Mouse (Mus musculus) C2C12 (cell line): ENCODE data around the gene Shank3.

Experiments used
- CTCF ChIP-seq: IDR thresholded peaks from one replicate; pipeline ENCODE4 v1.5.1; 2011; ENCODE audit not compliant: control insufficient read depth, insufficient read depth, insufficient read length
- USF1 ChIP-seq: IDR thresholded peaks from one replicate; pipeline ENCODE4 v1.6.1; 2011; ENCODE audit warnings: low read depth, mild to moderate bottlenecking, control low read depth, moderate library complexity

- TF ChIP-seq USF1, result no peak
- no peak for TF ChIP-seq CTCF
Observed at GRCm38 (mm10) chr15:89531399-89531798, 32.0 kb downstream of the Shank3 start.
